Mouse (Mus musculus) inflammation-experienced regulatory T-cells, adult 6 months (primary cell): ENCODE measurements around the gene Bpgm. TPM values are rescaled to one million over a fixed set of nuclear protein-coding genes. Genes with fewer than 3 reads are reported as not detected.

ENCODE experiments used
- ATAC-seq: one replicate; pipeline ENCODE4 v1.8.0; 2017
- polyA plus RNA-seq, 3 experiments: library from polyadenylated mRNA; unstranded; fragments of 100-300 nt; shearing (Covaris generic); gene quantifications; one replicate each; pipeline ENCODE4 v1.2.1; 2017

The Bpgm gene
- polyA plus RNA-seq, 3 experiments from 2014 or later = 18.5 to 29.6 (median 20.1) TPM

GRCm38 (mm10) chr6:34533055-34533454 is 57.0 kb downstream of the Bpgm start:
- ATAC-seq = no peak

- ATAC-seq = no peak
Observed at GRCm38 (mm10) chr6:34533896-34534295, 57.9 kb downstream of the Bpgm start.

- ATAC-seq = no peak
Observed at GRCm38 (mm10) chr6:34542866-34543265, 66.9 kb downstream of the Bpgm start.

GRCm38 (mm10) chr6:34543303-34544206 is 67.5 kb downstream of the Bpgm start:
- no peak for ATAC-seq

- no peak for ATAC-seq
Observed at GRCm38 (mm10) chr6:34544207-34544602, 68.2 kb downstream of the Bpgm start.

GRCm38 (mm10) chr6:34545286-34545685 is 69.3 kb downstream of the Bpgm start:
- ATAC-seq = no peak

- ATAC-seq = no peak
Observed at GRCm38 (mm10) chr6:34548406-34548990, 72.5 kb downstream of the Bpgm start.

- no peak for ATAC-seq
Observed at GRCm38 (mm10) chr6:34549017-34549416, 73.0 kb downstream of the Bpgm start.

- ATAC-seq = no peak
Observed at GRCm38 (mm10) chr6:34552489-34553157, 76.6 kb downstream of the Bpgm start.

GRCm38 (mm10) chr6:34554291-34554997 is 78.4 kb downstream of the Bpgm start:
- no peak for ATAC-seq

Other genes starting within 250 kb of the Bpgm start
- 100 to 1,000 TPM; 371 to 476 (median 432) TPM for gene Akr1b3, start 158.7 kb upstream of the Bpgm start, polyA plus RNA-seq
- under 1 TPM in 1 of 3 experiments, not detected in 2; 0.58 TPM for gene Akr1b8, start 122.1 kb upstream of the Bpgm start, polyA plus RNA-seq
- gene Akr1b10, start 92.0 kb upstream of the Bpgm start, polyA plus RNA-seq = 10 to 100 TPM; 42.7 to 61.2 (median 50.5) TPM
- gene Akr1b7, start 63.9 kb upstream of the Bpgm start, polyA plus RNA-seq = not detected
- gene Cald1, start 122.3 kb downstream of the Bpgm start, polyA plus RNA-seq = under 1 TPM in 2 of 3 experiments, not detected in 1; 0.21 to 0.59 TPM